Mouse (Mus musculus): ENCODE data around the gene H2al1d. TPM values are rescaled to one million over a fixed set of nuclear protein-coding genes. Genes with fewer than 3 reads are reported as not detected.
"Not testable (repeated sequence)": the region's sequence is repeated elsewhere in the genome, so short reads cannot be mapped to it uniquely, and the experiment has no call there.

Gene H2al1d
- total and polyA plus RNA-seq, 3 experiments: not detected

- not testable (repeated sequence) for H3K27me3 ChIP-seq (ENCODE audit: insufficient read depth, low read length); H3K36me3 ChIP-seq (replicated peaks); H3K9me3 ChIP-seq (replicated peaks); H3K4me3 ChIP-seq (ENCODE audit: low read depth, low read length); H3K4me1 ChIP-seq (ENCODE audit: insufficient read depth, low read depth, low read length); ATAC-seq (ENCODE audit: extremely low read depth, insufficient number of reproducible peaks, low FRiP score, poor library complexity, severe bottlenecking); DNase-seq (ENCODE audit: low spot score)
Observed at GRCm38 (mm10) chrX:11327522-11327921, 18.9 kb downstream of the H2al1d start, which contains the start of gene H2al1j. Gene H2al1j (plus strand): TSS chrX:11327822.

GRCm38 (mm10) chrX:11345762-11346161 lies 37.1 kb downstream of the H2al1d start:
- Histone ChIP-seq H3K27me3 (ENCODE audit: insufficient read depth, low read length) (no peaks in the 10 kb centered on the region), H3K4me1 (ENCODE audit: insufficient read depth, low read depth, low read length) (no peaks in the 10 kb centered on the region), H3K9me3 (replicated peaks) (no peaks in the 10 kb centered on the region), H3K4me3 (ENCODE audit: low read depth, low read length) (no peak overlapping the region), H3K36me3 (replicated peaks) (no peaks in the 10 kb centered on the region)
- TF ChIP-seq GATA1 (IDR thresholded peaks at IDR 0.05; ENCODE audit: borderline replicate concordance, low read length) (no peak), GATA2 (IDR thresholded peaks at IDR 0.05; ENCODE audit: borderline replicate concordance, low read depth, low read length) (no peak)
- DNase-seq (ENCODE audit: low spot score) (no peak), ATAC-seq (ENCODE audit: extremely low read depth, insufficient number of reproducible peaks, low FRiP score, poor library complexity, severe bottlenecking) (no peak)

- TF ChIP-seq TAL1 (conservative IDR thresholded peaks at IDR 0.05; ENCODE audit: low read depth, low read length) (no peak), POLR2AphosphoS5 (IDR thresholded peaks at IDR 0.05; ENCODE audit: insufficient replicate concordance, low read depth, low read length) (no peak), CTCF (IDR thresholded peaks at IDR 0.05; ENCODE audit: low read depth, low read length) (no peak), GATA1 (IDR thresholded peaks at IDR 0.05; ENCODE audit: borderline replicate concordance, low read length) (no peak), GATA2 (IDR thresholded peaks at IDR 0.05; ENCODE audit: borderline replicate concordance, low read depth, low read length) (no peak)
- no peaks in the 10 kb centered on the region for H3K27me3 ChIP-seq (ENCODE audit: insufficient read depth, low read length)
- H3K4me1 ChIP-seq (ENCODE audit: insufficient read depth, low read depth, low read length): no peaks in the 10 kb centered on the region
- no peaks in the 10 kb centered on the region for H3K9me3 ChIP-seq (replicated peaks)
- no peak overlapping the region for H3K4me3 ChIP-seq (ENCODE audit: low read depth, low read length)
- no peaks in the 10 kb centered on the region for H3K36me3 ChIP-seq (replicated peaks)
- no peak for ATAC-seq (ENCODE audit: extremely low read depth, insufficient number of reproducible peaks, low FRiP score, poor library complexity, severe bottlenecking)
- no peak for DNase-seq (ENCODE audit: low spot score)
Observed at GRCm38 (mm10) chrX:11346756-11347155, 38.1 kb downstream of the H2al1d start.

Other genes starting within 250 kb of the H2al1d start
- not detected in 2 replicates for gene H2al1a, start 9.6 kb upstream of the H2al1d start, total RNA-seq (2014; fragmentation: Nextera tagmentation)
- not detected in 2 replicates for gene H2al1a, start 9.6 kb upstream of the H2al1d start, total RNA-seq (2017)
- gene H2al1a, start 9.6 kb upstream of the H2al1d start, polyA plus RNA-seq (2012): not detected in 2 replicates
- gene H2al1b, start 6.4 kb upstream of the H2al1d start, total RNA-seq (2014; fragmentation: Nextera tagmentation): not detected in 2 replicates
- gene H2al1b, start 6.4 kb upstream of the H2al1d start, total RNA-seq (2017): not detected in 2 replicates
- not detected in 2 replicates for gene H2al1b, start 6.4 kb upstream of the H2al1d start, polyA plus RNA-seq (2012)
- not detected in 2 replicates for gene H2al1c, start 3.2 kb upstream of the H2al1d start, total RNA-seq (2014; fragmentation: Nextera tagmentation)
- not detected in 2 replicates for gene H2al1c, start 3.2 kb upstream of the H2al1d start, total RNA-seq (2017)
- gene H2al1c, start 3.2 kb upstream of the H2al1d start, polyA plus RNA-seq (2012): not detected in 2 replicates
- not detected in 2 replicates for gene H2al1e, start 3.1 kb downstream of the H2al1d start, total RNA-seq (2014; fragmentation: Nextera tagmentation)
- not detected in 2 replicates for gene H2al1e, start 3.1 kb downstream of the H2al1d start, total RNA-seq (2017)
- gene H2al1e, start 3.1 kb downstream of the H2al1d start, polyA plus RNA-seq (2012): not detected in 2 replicates
- gene H2al1f, start 6.3 kb downstream of the H2al1d start, total RNA-seq (2014; fragmentation: Nextera tagmentation): not detected in 2 replicates
- gene H2al1f, start 6.3 kb downstream of the H2al1d start, total RNA-seq (2017): not detected in 2 replicates
- not detected in 2 replicates for gene H2al1f, start 6.3 kb downstream of the H2al1d start, polyA plus RNA-seq (2012)
- gene H2al1g, start 9.4 kb downstream of the H2al1d start, total RNA-seq (2014; fragmentation: Nextera tagmentation): not detected in 2 replicates
- not detected in 2 replicates for gene H2al1g, start 9.4 kb downstream of the H2al1d start, total RNA-seq (2017)
- not detected in 2 replicates for gene H2al1g, start 9.4 kb downstream of the H2al1d start, polyA plus RNA-seq (2012)
- not detected in 2 replicates for gene H2al1h, start 12.7 kb downstream of the H2al1d start, total RNA-seq (2014; fragmentation: Nextera tagmentation)
- gene H2al1h, start 12.7 kb downstream of the H2al1d start, total RNA-seq (2017): not detected in 2 replicates
- gene H2al1h, start 12.7 kb downstream of the H2al1d start, polyA plus RNA-seq (2012): not detected in 2 replicates
- gene H2al1i, start 15.8 kb downstream of the H2al1d start, total RNA-seq (2014; fragmentation: Nextera tagmentation): not detected in 2 replicates
- gene H2al1i, start 15.8 kb downstream of the H2al1d start, total RNA-seq (2017): not detected in 2 replicates
- gene H2al1i, start 15.8 kb downstream of the H2al1d start, polyA plus RNA-seq (2012): not detected in 2 replicates
- not detected in 2 replicates for gene H2al1j, start 19.0 kb downstream of the H2al1d start, total RNA-seq (2014; fragmentation: Nextera tagmentation)
- gene H2al1j, start 19.0 kb downstream of the H2al1d start, total RNA-seq (2017): not detected in 2 replicates
- not detected in 2 replicates for gene H2al1j, start 19.0 kb downstream of the H2al1d start, polyA plus RNA-seq (2012)

All from G1E (cell line).